Mouse (Mus musculus) liver, postnatal 0 days (tissue): ENCODE data around the gene Cyp2c65. TPM values are rescaled to one million over a fixed set of nuclear protein-coding genes. Genes with fewer than 3 reads are reported as not detected.
"Not testable (repeated sequence)": the region's sequence is repeated elsewhere in the genome, so short reads cannot be mapped to it uniquely, and the experiment has no call there.

ENCODE experiments used
- ATAC-seq: fragments of 200-750 bp; cut with Nextera tagmentation; 2 replicates; pipeline ENCODE4 v1.8.0; 2017; ENCODE audit warnings: mild to moderate bottlenecking, moderate library complexity
- DNase-seq: peaks from one replicate; pipeline ENCODE4 v3.0.0-alpha.2; 2016
- H3K27ac ChIP-seq: fragments of 300-500 bp; sonication (generic); 2 replicates; pipeline ENCODE4 v1.5.1; 2014; ENCODE audit warnings: antibody characterized with exemption, moderate library complexity, mild to moderate bottlenecking, low read depth
- H3K27me3 ChIP-seq: fragments of 300-500 bp; sonication (generic); 2 replicates; pipeline ENCODE4 v1.6.1; 2014; ENCODE audit warnings: low read length, control low read depth, mixed read lengths; ENCODE audit not compliant: insufficient read depth
- H3K36me3 ChIP-seq: fragments of 300-500 bp; sonication (generic); replicated peaks from 2 replicates; pipeline ENCODE4 v1.6.1; 2014; ENCODE audit warnings: mild to moderate bottlenecking, control low read depth, low read length, moderate library complexity, mixed read lengths; ENCODE audit not compliant: insufficient read depth
- H3K4me1 ChIP-seq: fragments of 300-500 bp; sonication (generic); 2 replicates; pipeline ENCODE4 v1.6.1; 2014; ENCODE audit warnings: antibody characterized with exemption, mild to moderate bottlenecking, control low read depth; ENCODE audit not compliant: insufficient read depth
- H3K4me2 ChIP-seq: fragments of 300-500 bp; sonication (generic); 2 replicates; pipeline ENCODE4 v1.6.1; 2014; ENCODE audit warnings: low read depth, mild to moderate bottlenecking, low read length, moderate library complexity, mixed read lengths
- H3K4me3 ChIP-seq: fragments of 300-500 bp; sonication (generic); 2 replicates; pipeline ENCODE4 v1.5.1; 2014; ENCODE audit warnings: low read depth, low read length
- H3K9ac ChIP-seq: fragments of 300-500 bp; sonication (generic); replicated peaks from 2 replicates; pipeline ENCODE4 v1.6.1; 2014; ENCODE audit warnings: mild to moderate bottlenecking, moderate library complexity
- H3K9me3 ChIP-seq: fragments of 300-500 bp; sonication (generic); 2 replicates; pipeline ENCODE4 v1.6.1; 2016; ENCODE audit warnings: mild to moderate bottlenecking, control low read depth, low read length, mixed read lengths
- CTCF ChIP-seq: sonication (generic); IDR thresholded peaks from 2 replicates; pipeline ENCODE4 v1.5.1; 2016; ENCODE audit warnings: antibody characterized with exemption, low read depth
- EP300 ChIP-seq: IDR thresholded peaks from 2 replicates; pipeline ENCODE4 v1.6.1; 2016; ENCODE audit warnings: antibody characterized with exemption, low read depth, mild to moderate bottlenecking
- WGBS: fragments of 180-500 bp; shearing (Covaris S2); extraction: QIAGEN DNeasy Blood & Tissue Kit; methylation state at CpG from one replicate; pipeline ENCODE4 v1.1.7; 2014; ENCODE audit not compliant: insufficient replicate concordance; 5-methylcytosine and 5-hydroxymethylcytosine counted together
- polyA plus RNA-seq: library from polyadenylated mRNA; unstranded; fragments of >200 nt; fragmentation: Nextera tagmentation; extraction: Ambion mirVana; gene quantifications from 2 replicates; pipeline ENCODE4 v1.2.1, GENCODE M21; 2015

The Cyp2c65 gene
- not detected in 2 replicates for polyA plus RNA-seq

- Histone ChIP-seq H3K4me3 (no peak within 1 kb of the TSS), H3K27me3 (no peaks in the 10 kb centered on the region), H3K27ac (no peak within 1 kb of the TSS), H3K9ac (no peak within 1 kb of the TSS), H3K36me3 (no peaks in the 10 kb centered on the region), H3K4me2 (no peak within 1 kb of the TSS), H3K4me1 (no peaks in the 10 kb centered on the region), H3K9me3 (no peaks in the 10 kb centered on the region)
- 76% methylated on average over 2 of the region's 2 CpGs for WGBS
- TF ChIP-seq CTCF (no peak), EP300 (no peak)
- no peak for ATAC-seq
- no peak for DNase-seq
These were observed at the start of gene Cyp2c65 for GRCm38 (mm10) chr19:39060719-39061118. TSS of gene Cyp2c65 (plus strand) at chr19:39061015.

- H3K4me3 ChIP-seq = no peak overlapping the region
- ATAC-seq = no peak
- DNase-seq = no peak
- H3K9ac ChIP-seq = no peak overlapping the region
- H3K4me2 ChIP-seq = no peak overlapping the region
- TF ChIP-seq CTCF (no peak), EP300 (no peak)
- no peaks in the 10 kb centered on the region for H3K27me3 ChIP-seq
- H3K4me1 ChIP-seq = no peaks in the 10 kb centered on the region
- 91% methylated on average over 1 of the region's 1 CpGs for WGBS
- H3K27ac ChIP-seq = no peak overlapping the region
- no peaks in the 10 kb centered on the region for H3K9me3 ChIP-seq
- H3K36me3 ChIP-seq = no peaks in the 10 kb centered on the region
These were observed 2.9 kb upstream of the Cyp2c65 start for GRCm38 (mm10) chr19:39057928-39058327.

GRCm38 (mm10) chr19:39098779-39099178 lies 38.0 kb downstream of the Cyp2c65 start:
- DNase-seq, H3K9me3 ChIP-seq, H3K4me3 ChIP-seq, H3K27me3 ChIP-seq, ATAC-seq, H3K9ac ChIP-seq, H3K36me3 ChIP-seq, H3K4me1 ChIP-seq, H3K4me2 ChIP-seq, H3K27ac ChIP-seq: not testable (repeated sequence)
- 53% methylated on average over 2 of the region's 2 CpGs for WGBS

GRCm38 (mm10) chr19:39113644-39114043 lies 52.8 kb downstream of the Cyp2c65 start, which contains the start of gene Cyp2c66:
TSS of gene Cyp2c66 (plus strand) at chr19:39113898.
- no peak for DNase-seq
- 83% methylated on average over 1 of the region's 1 CpGs for WGBS
- no peak within 1 kb of the TSS for H3K9ac ChIP-seq

More at GRCm38 (mm10) chr19:39113644-39114043, 52.8 kb downstream of the Cyp2c65 start, which contains the start of gene Cyp2c66:
- Histone ChIP-seq H3K4me1 (no peaks in the 10 kb centered on the region), H3K27me3 (no peaks in the 10 kb centered on the region), H3K4me3 (no peak within 1 kb of the TSS), H3K9me3 (no peaks in the 10 kb centered on the region), H3K4me2 (no peak within 1 kb of the TSS), H3K27ac (no peak within 1 kb of the TSS), H3K36me3 (no peaks in the 10 kb centered on the region)
- no peak for ATAC-seq
- TF ChIP-seq EP300 (no peak), CTCF (no peak)

Other genes with a start within 250 kb of the Cyp2c65 start
- 1.4 and 1.8 TPM in 2 replicates for gene Noc3l, start 241.8 kb upstream of the Cyp2c65 start, polyA plus RNA-seq
- gene Tbc1d12, start 224.4 kb upstream of the Cyp2c65 start, polyA plus RNA-seq = 1.0 and 1.2 TPM in 2 replicates
- gene Hells, start 130.1 kb upstream of the Cyp2c65 start, polyA plus RNA-seq = 9.4 and 10.5 TPM in 2 replicates
- 0.12 and 0.19 TPM in 2 replicates for gene Cyp2c55, start 54.0 kb upstream of the Cyp2c65 start, polyA plus RNA-seq
- gene Cyp2c66, start 52.9 kb downstream of the Cyp2c65 start, polyA plus RNA-seq = not detected in 2 replicates
- 0.31 and 0.33 TPM in 2 replicates for gene Cyp2c29, start 208.4 kb downstream of the Cyp2c65 start, polyA plus RNA-seq